ENCODE assay signal across 28 mouse cellular contexts in genomic region chr5:121261806-121262205, GRCm38 (mm10). TPM values are rescaled to one million over a fixed set of nuclear protein-coding genes. Genes with fewer than 3 reads are reported as not detected.
DNase-seq lines count a peak whose midpoint lies in the region; ATAC-seq and TF ChIP-seq lines count a peak whose summit lies in the region.
"Had no signal": no experiment of that assay in that cellular context is flagged by ENCODE, and none has a peak within 500 bp of the region (broad histone marks: within the 10 kb centered on the region; RNA-seq: fewer than 3 reads in every experiment).

No protein-coding gene starts in this region.

- 19% methylated on average over 3 of the region's 3 CpGs for WGBS in cerebellum, adult 2 months

- H3K27ac ChIP-seq in cerebellum, adult 2 months (ENCODE audit: insufficient read depth, low read length), result 0 out of 2 replicates have a peak overlapping the region, but pooled peaks have one; percentile 32
- H3K27ac ChIP-seq: embryonic facial prominence, embryonic 10.5 days; embryonic facial prominence, embryonic 13.5 days; forebrain, embryonic 12.5 days; forebrain, embryonic 15.5 days; heart, embryonic 15.5 days; hindbrain, embryonic 10.5 days; hindbrain, embryonic 13.5 days; intestine, embryonic 15.5 days had no signal

- no peak; the same call in 1 of the 2 replicates for ATAC-seq in cerebellum, adult (ENCODE audit: insufficient number of reproducible peaks, low FRiP score, low TSS enrichment)
- ATAC-seq: CD4-positive, CD25-positive, alpha-beta regulatory T cell, adult 4 months; forebrain, embryonic 15.5 days; hindbrain, embryonic 16.5 days; intestine, embryonic 15.5 days had no signal

- no peak for TF ChIP-seq CTCF in cerebellum, adult 2 months (IDR thresholded peaks at IDR 0.05; ENCODE audit: borderline replicate concordance, insufficient read depth, low read depth, low read length)

- no peak for TF ChIP-seq POLR2A in cerebellum, adult 2 months (IDR thresholded peaks at IDR 0.05; ENCODE audit: borderline replicate concordance, insufficient read depth, low read length)

- peaks cover 39% of the 10 kb centered on the region for H3K4me1 ChIP-seq in cerebellum, adult 2 months (ENCODE audit: control insufficient read depth, insufficient read depth, low read length)
- H3K4me1 ChIP-seq: embryonic facial prominence, embryonic 10.5 days; embryonic facial prominence, embryonic 13.5 days; forebrain, embryonic 12.5 days; forebrain, embryonic 15.5 days; heart, embryonic 12.5 days; heart, embryonic 15.5 days; hindbrain, embryonic 10.5 days; hindbrain, embryonic 13.5 days; intestine, embryonic 15.5 days had no signal

- no peaks in the 10 kb centered on the region for H3K27me3 ChIP-seq in cerebellum, adult 2 months (ENCODE audit: control insufficient read depth, insufficient read depth, low read length)
- H3K27me3 ChIP-seq: embryonic facial prominence, embryonic 13.5 days; forebrain, embryonic 12.5 days; forebrain, embryonic 15.5 days; heart, embryonic 12.5 days; heart, embryonic 15.5 days; hindbrain, embryonic 13.5 days; intestine, embryonic 15.5 days had no signal

- H3K4me3 ChIP-seq in cerebellum, adult 2 months (replicated peaks; ENCODE audit: insufficient read depth, low read depth, low read length), result no peak overlapping the region
- H3K4me3 ChIP-seq: embryonic facial prominence, embryonic 10.5 days; embryonic facial prominence, embryonic 13.5 days; erythroblast, embryonic 14.5 days; forebrain, embryonic 12.5 days; forebrain, embryonic 15.5 days; heart, embryonic 12.5 days; heart, embryonic 15.5 days; hindbrain, embryonic 10.5 days; hindbrain, embryonic 13.5 days; intestine, embryonic 15.5 days had no signal

- DNase-seq in cerebellum, adult 11-12 months, result peak; percentile 68
- peak; percentile 60 to 82 for DNase-seq in cerebellum, adult 2 months
- DNase-seq in cerebellum, adult 9-11 months, result peak; percentile 74
- peak; percentile 58 to 64 for DNase-seq in cerebellum, postnatal 25 days
- DNase-seq in urinary bladder, postnatal 36 days (ENCODE audit: low spot score in 2 of 2), result no peak
- no peak for DNase-seq in layer of hippocampus, postnatal 10 days (ENCODE audit: low spot score in 2 of 2)
- DNase-seq in embryo, embryonic 10.5 days (ENCODE audit: low spot score), result no peak
- DNase-seq: adrenal gland, adult 8-10 months; adrenal gland, postnatal 36 days; embryo, embryonic 11 days; gastrocnemius, postnatal 25 days; heart, adult 18-20 months; heart, postnatal 10 days; heart, postnatal 36 days; kidney, adult 11 months had no signal

RNA-seq across cellular contexts. Expression of gene Hectd4, which starts 41.8 kb away (rescaled TPM):
- 81.2 and 86.4 TPM in 2 replicates for polyA plus RNA-seq in cerebellum, adult 2 months (2012; rRNA removed)
- 100 to 1,000 TPM; 190 to 212 TPM for total RNA-seq in layer of hippocampus, postnatal 10 days (2021)

RNA-seq across cellular contexts. Expression of gene Rpl6, which starts 57.5 kb away (rescaled TPM):
- 363 and 400 TPM in 2 replicates for polyA plus RNA-seq in cerebellum, adult 2 months (2012; rRNA removed)
- 100 to 1,000 TPM; 520 to 542 TPM for total RNA-seq in layer of hippocampus, postnatal 10 days (2021)

Comparison
In these comparisons a context has a peak if more than half of its experiments do, and no peak if none do; other contexts are left out.
1. DNase-seq: peak in cerebellum, adult 11-12 months (single experiment), cerebellum, adult 2 months (2 of 2), cerebellum, adult 9-11 months (single experiment) and cerebellum, postnatal 25 days (2 of 2); none in urinary bladder, postnatal 36 days (0 of 2), layer of hippocampus, postnatal 10 days (0 of 2) and embryo, embryonic 10.5 days (single experiment).